Mouse (Mus musculus): ENCODE measurements around the gene Klhl3.

- TF ChIP-seq CTCF (IDR thresholded peaks at IDR 0.05; ENCODE audit: low read depth, low read length) (no peak), POLR2A (IDR thresholded peaks at IDR 0.05; ENCODE audit: extremely low read depth, insufficient read depth, low read length) (no peak)
Observed at GRCm38 (mm10) chr13:58149629-58150028, 36.2 kb upstream of the Klhl3 start.
